21 mouse cellular contexts compared by ENCODE assay signal in genomic region chr5:46209076-46209475, GRCm38 (mm10).
"Had no signal": no experiment of that assay in that cellular context is flagged by ENCODE, and none has a peak within 500 bp of the region (broad histone marks: within the 10 kb centered on the region; RNA-seq: fewer than 3 reads in every experiment).

No protein-coding gene starts in this region.

- DNase-seq: gastrocnemius, postnatal 14 days; gastrocnemius, postnatal 36 days; heart, adult 11 months; heart, adult 2 months; kidney, adult 18-20 months; kidney, adult 8-10 months; kidney, postnatal 10 days; kidney, postnatal 25 days; kidney, postnatal 4 days; liver; liver, embryonic 13.5 days had no signal

- H3K4me3 ChIP-seq: heart, adult 2 months; hindbrain, embryonic 13.5 days; hindbrain, embryonic 15.5 days; layer of hippocampus, adult 2 months; left cerebral cortex, adult 2 months; limb, embryonic 10.5 days; limb, embryonic 12.5 days; liver, embryonic 13.5 days; liver, embryonic 15.5 days had no signal

- H3K27ac ChIP-seq: heart, adult 2 months; hindbrain, embryonic 13.5 days; hindbrain, embryonic 15.5 days; hindbrain, postnatal 0 days; layer of hippocampus, adult 2 months; left cerebral cortex, adult 2 months; limb, embryonic 10.5 days; limb, embryonic 12.5 days; liver, embryonic 13.5 days; liver, embryonic 15.5 days had no signal

- H3K4me1 ChIP-seq: hindbrain, embryonic 15.5 days; limb, embryonic 10.5 days; limb, embryonic 12.5 days; liver, embryonic 13.5 days; liver, embryonic 15.5 days had no signal

- H3K27me3 ChIP-seq: hindbrain, embryonic 13.5 days; hindbrain, embryonic 15.5 days; limb, embryonic 12.5 days; liver, embryonic 13.5 days; liver, embryonic 15.5 days had no signal

- H3K9ac ChIP-seq: hindbrain, embryonic 13.5 days; hindbrain, embryonic 15.5 days; limb, embryonic 12.5 days; liver, embryonic 13.5 days; liver, embryonic 15.5 days had no signal

- H3K36me3 ChIP-seq: hindbrain, embryonic 13.5 days; hindbrain, embryonic 15.5 days; limb, embryonic 10.5 days; limb, embryonic 12.5 days; liver, embryonic 13.5 days; liver, embryonic 15.5 days had no signal

- H3K9me3 ChIP-seq: hindbrain, embryonic 13.5 days; hindbrain, embryonic 15.5 days; limb, embryonic 10.5 days; limb, embryonic 12.5 days; liver, embryonic 13.5 days; liver, embryonic 15.5 days had no signal

- H3K4me2 ChIP-seq: heart, embryonic 11.5 days; hindbrain, embryonic 13.5 days; hindbrain, embryonic 15.5 days; limb, embryonic 12.5 days; liver, embryonic 11.5 days; liver, embryonic 13.5 days; liver, embryonic 15.5 days had no signal

- ATAC-seq: hindbrain, postnatal 0 days had no signal
